Comparison of ENCODE assay signal across 9 mouse cellular contexts in the genomic region with DNA sequence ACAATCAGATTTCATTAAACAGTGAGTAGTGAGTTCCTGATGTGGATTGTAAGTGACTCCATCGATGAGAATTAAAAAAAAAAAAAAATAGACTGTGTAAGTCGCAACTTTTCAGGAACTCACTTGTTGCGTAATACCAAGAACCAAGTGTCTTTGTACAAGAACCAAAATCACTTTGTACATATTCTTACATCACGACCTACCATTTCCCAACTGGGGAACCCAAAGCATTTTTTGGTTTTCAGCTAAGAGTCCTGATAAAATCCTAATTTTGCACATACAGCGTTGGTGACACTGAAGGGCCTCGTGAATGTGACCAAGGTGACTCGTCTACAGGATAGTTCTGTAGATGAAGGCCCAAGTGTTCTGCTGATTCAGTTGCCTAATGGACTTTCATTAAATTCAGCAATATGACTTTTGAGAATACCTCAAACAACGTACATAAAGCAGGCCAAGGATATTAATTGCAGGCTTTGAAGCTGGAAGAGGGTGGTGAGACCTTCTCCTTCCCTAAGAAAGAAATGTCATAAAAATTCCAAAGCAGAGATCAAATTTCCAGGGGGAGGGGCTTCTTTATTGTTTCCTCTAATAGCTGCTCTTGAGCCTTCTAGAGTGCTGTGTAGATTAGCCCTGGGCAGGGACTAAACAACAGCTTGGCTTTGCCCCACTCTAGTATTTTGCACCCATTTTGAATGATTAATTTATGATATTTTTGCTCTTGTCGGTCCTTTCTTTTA.
DNase-seq lines count a peak whose midpoint lies in the region; ATAC-seq lines count a peak whose summit lies in the region.
"Had no signal": no experiment of that assay in that cellular context is flagged by ENCODE, and none has a peak within 500 bp of the region (broad histone marks: within the 10 kb centered on the region; RNA-seq: fewer than 3 reads in every experiment).

No protein-coding gene starts in this region.

- no peaks in the 10 kb centered on the region for H3K36me3 ChIP-seq in forebrain, embryonic 10.5 days (replicated peaks)
- H3K36me3 ChIP-seq in forebrain, embryonic 11.5 days (ENCODE audit: control insufficient read depth, insufficient read depth, low read length), result no peaks in the 10 kb centered on the region
- no peaks in the 10 kb centered on the region for H3K36me3 ChIP-seq in lung, embryonic 16.5 days (ENCODE audit: control insufficient read depth, insufficient read depth, low read length)
- no peaks in the 10 kb centered on the region for H3K36me3 ChIP-seq in intestine, embryonic 15.5 days
- no peaks in the 10 kb centered on the region for H3K36me3 ChIP-seq in stomach, embryonic 15.5 days

- no peak overlapping the region for H3K4me3 ChIP-seq in forebrain, embryonic 10.5 days
- H3K4me3 ChIP-seq in forebrain, embryonic 11.5 days (ENCODE audit: low read depth, low read length), result no peak overlapping the region
- no peak overlapping the region for H3K4me3 ChIP-seq in lung, embryonic 16.5 days (ENCODE audit: low read length)
- H3K4me3 ChIP-seq in intestine, embryonic 15.5 days (replicated peaks), result no peak overlapping the region
- H3K4me3 ChIP-seq in stomach, embryonic 15.5 days (replicated peaks), result no peak overlapping the region

- H3K9ac ChIP-seq in forebrain, embryonic 11.5 days (ENCODE audit: low read length), result no peak overlapping the region
- H3K9ac ChIP-seq in lung, embryonic 16.5 days (ENCODE audit: low read length), result no peak overlapping the region
- H3K9ac ChIP-seq in intestine, embryonic 15.5 days, result no peak overlapping the region
- H3K9ac ChIP-seq in stomach, embryonic 15.5 days, result no peak overlapping the region

- ATAC-seq in forebrain, embryonic 11.5 days (replicated peaks; ENCODE audit: low FRiP score), result no peak
- no peak for ATAC-seq in lung, embryonic 16.5 days (ENCODE audit: low read depth)
- ATAC-seq in intestine, embryonic 15.5 days, result peak; percentile 29; the same call in 1 of the 2 replicates
- no peak for ATAC-seq in stomach, embryonic 15.5 days (ENCODE audit: insufficient read depth, low FRiP score, low read depth)

- DNase-seq in forebrain, embryonic 10.5 days (ENCODE audit: extremely low spot score, low spot score), result no peak
- no peak for DNase-seq in forebrain, embryonic 11.5 days (ENCODE audit: low spot score)
- DNase-seq in lung, postnatal 14 days, result no peak
- no peak for DNase-seq in gastrocnemius, postnatal 14 days
- no peak for DNase-seq in spleen, postnatal 14 days (ENCODE audit: low spot score in 2 of 2)
- DNase-seq: thymus, postnatal 14 days had no signal

- no peaks in the 10 kb centered on the region for H3K9me3 ChIP-seq in forebrain, embryonic 10.5 days
- no peaks in the 10 kb centered on the region for H3K9me3 ChIP-seq in forebrain, embryonic 11.5 days (ENCODE audit: control insufficient read depth, low read length)
- no peaks in the 10 kb centered on the region for H3K9me3 ChIP-seq in lung, embryonic 16.5 days (ENCODE audit: control insufficient read depth, low read length)
- H3K9me3 ChIP-seq in intestine, embryonic 15.5 days, result no peaks in the 10 kb centered on the region
- H3K9me3 ChIP-seq in stomach, embryonic 15.5 days, result no peaks in the 10 kb centered on the region

- intact Hi-C loops in gastrocnemius, postnatal 14 days (cut with DNase I; ENCODE audit: low total_unique reads), result loop anchor here (5.0 kb wide), 1 partner anchor 498 kb away; a partner anchor contains a TSS

- H3K4me1 ChIP-seq in forebrain, embryonic 10.5 days, result peaks cover 70% of the 10 kb centered on the region
- H3K4me1 ChIP-seq in forebrain, embryonic 11.5 days (replicated peaks; ENCODE audit: control insufficient read depth, insufficient read depth, low read length), result peaks cover 26% of the 10 kb centered on the region
- peaks cover 42% of the 10 kb centered on the region for H3K4me1 ChIP-seq in lung, embryonic 16.5 days (replicated peaks; ENCODE audit: control insufficient read depth, insufficient read depth, low read length)
- H3K4me1 ChIP-seq in intestine, embryonic 15.5 days (replicated peaks), result peaks cover 19% of the 10 kb centered on the region
- peaks cover 23% of the 10 kb centered on the region for H3K4me1 ChIP-seq in stomach, embryonic 15.5 days

- peaks cover 22% of the 10 kb centered on the region for H3K27me3 ChIP-seq in forebrain, embryonic 10.5 days (ENCODE audit: poor library complexity, severe bottlenecking)
- H3K27me3 ChIP-seq in forebrain, embryonic 11.5 days (ENCODE audit: control insufficient read depth, insufficient read depth, low read length), result no peaks in the 10 kb centered on the region
- no peaks in the 10 kb centered on the region for H3K27me3 ChIP-seq in lung, embryonic 16.5 days (ENCODE audit: control insufficient read depth, insufficient read depth, low read depth, low read length)
- H3K27me3 ChIP-seq in intestine, embryonic 15.5 days (replicated peaks), result no peaks in the 10 kb centered on the region
- no peaks in the 10 kb centered on the region for H3K27me3 ChIP-seq in stomach, embryonic 15.5 days (replicated peaks)

- no peak overlapping the region for H3K4me2 ChIP-seq in forebrain, embryonic 11.5 days (ENCODE audit: low read depth, low read length, severe bottlenecking)
- H3K4me2 ChIP-seq in lung, embryonic 16.5 days (ENCODE audit: low read depth, low read length), result no peak overlapping the region
- H3K4me2 ChIP-seq in intestine, embryonic 15.5 days (replicated peaks), result no peak overlapping the region
- H3K4me2 ChIP-seq in stomach, embryonic 15.5 days, result no peak overlapping the region

- 83% methylated on average over 9 of the region's 9 CpGs for WGBS in forebrain, embryonic 10.5 days
- 78% methylated on average over 9 of the region's 9 CpGs for WGBS in forebrain, embryonic 11.5 days
- WGBS in lung, embryonic 16.5 days, result 53% methylated on average over 9 of the region's 9 CpGs
- whole genome bisulfite sequencing in intestine, embryonic 15.5 days, result 69% methylated on average over 9 of the region's 9 CpGs
- 76% methylated on average over 9 of the region's 9 CpGs for WGBS in stomach, embryonic 15.5 days

- peak overlapping the region; percentile 78 for H3K27ac ChIP-seq in forebrain, embryonic 10.5 days
- H3K27ac ChIP-seq in forebrain, embryonic 11.5 days (ENCODE audit: low read depth, low read length), result no peak overlapping the region
- peak overlapping the region; percentile 89 for H3K27ac ChIP-seq in lung, embryonic 16.5 days (ENCODE audit: low read length)
- no peak overlapping the region for H3K27ac ChIP-seq in intestine, embryonic 15.5 days
- H3K27ac ChIP-seq in stomach, embryonic 15.5 days, result peak overlapping the region; percentile 67

Comparison
In these comparisons a context has a peak if more than half of its experiments do, and no peak if none do; other contexts are left out.
1. H3K27ac ChIP-seq: peak in forebrain, embryonic 10.5 days (single experiment), lung, embryonic 16.5 days (single experiment) and stomach, embryonic 15.5 days (single experiment); none in forebrain, embryonic 11.5 days (single experiment) and intestine, embryonic 15.5 days (single experiment).